Mouse (Mus musculus) left cerebral cortex, adult 11 months (tissue): ENCODE measurements around the gene Cap2.

ENCODE experiments used
- DNase-seq: peaks from one replicate; pipeline ENCODE4 v3.0.0; 2022; ENCODE audit warnings: low spot score

The Cap2 gene

DNA sequence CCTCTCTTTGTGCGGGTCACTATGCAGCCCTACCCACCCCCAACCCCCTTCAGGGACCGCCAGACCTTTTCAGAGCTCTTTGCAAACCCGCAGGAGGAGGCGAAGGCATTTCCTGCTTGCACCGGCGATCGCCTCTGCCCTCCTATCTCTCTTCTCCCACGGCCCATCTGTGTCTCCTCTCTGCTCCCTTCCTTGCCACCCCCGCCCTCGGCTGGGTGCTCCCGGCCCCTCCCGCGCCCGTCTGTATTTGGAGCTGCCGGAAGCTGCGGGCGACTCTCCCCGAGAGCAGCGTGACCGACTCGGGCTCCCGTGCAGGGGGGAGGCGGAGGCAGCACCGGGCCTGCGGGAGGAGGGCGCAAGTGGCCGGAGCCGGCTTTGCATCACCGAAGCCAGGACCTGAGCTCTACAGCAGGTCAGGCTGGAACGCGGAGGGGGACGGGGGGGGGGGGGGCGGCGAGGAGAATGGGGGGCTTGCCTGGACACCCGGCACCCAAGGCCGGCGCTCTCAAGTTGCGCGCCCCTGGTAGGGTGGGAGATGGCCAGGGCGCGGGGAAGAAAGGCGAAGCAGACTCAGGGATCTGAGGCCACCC lies at the start of gene Cap2:
Gene Cap2 (plus strand): TSS at position 49 of the 590 bp plus-strand sequence.
- DNase-seq, result peak; percentile 78

DNA sequence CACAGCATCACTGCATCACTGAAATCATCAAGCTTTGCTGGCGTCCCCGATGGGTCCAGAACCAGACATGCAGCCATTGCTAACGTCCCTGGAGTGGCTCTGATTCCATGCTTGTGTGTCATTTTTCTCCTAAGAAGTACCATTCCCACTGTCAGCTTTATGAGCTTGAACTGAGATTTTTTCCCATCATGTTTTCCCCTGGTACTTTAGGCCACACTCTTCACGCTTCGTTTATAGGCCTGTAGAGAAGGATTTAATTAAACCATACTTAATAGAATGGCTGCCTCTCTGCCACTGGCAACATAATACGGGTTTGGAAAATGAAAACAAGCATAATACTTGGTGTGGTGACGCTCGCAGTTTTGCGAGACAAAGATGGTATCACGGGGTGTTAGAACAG lies 42.1 kb upstream of the Cap2 start:
- no peak for DNase-seq

DNA sequence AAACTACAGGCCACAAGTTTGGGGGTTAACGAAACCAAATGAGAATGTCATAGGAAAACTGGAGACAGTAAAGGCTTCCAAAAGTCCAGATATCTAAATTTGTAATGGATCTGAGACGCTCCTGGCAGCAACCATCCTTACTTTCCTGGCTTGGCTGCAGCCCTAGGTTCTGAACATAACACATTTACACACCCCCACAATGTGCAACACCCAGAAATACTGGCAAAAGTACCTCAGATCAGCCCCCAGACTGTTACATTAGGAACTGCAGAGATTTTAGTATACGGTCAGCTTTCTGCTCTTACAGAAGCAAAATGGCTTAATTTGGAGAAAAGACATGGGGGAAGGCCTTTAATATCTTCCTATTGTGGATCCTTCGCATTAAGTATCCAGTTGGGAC lies 39.4 kb upstream of the Cap2 start:
- DNase-seq, result peak; percentile 34

DNA sequence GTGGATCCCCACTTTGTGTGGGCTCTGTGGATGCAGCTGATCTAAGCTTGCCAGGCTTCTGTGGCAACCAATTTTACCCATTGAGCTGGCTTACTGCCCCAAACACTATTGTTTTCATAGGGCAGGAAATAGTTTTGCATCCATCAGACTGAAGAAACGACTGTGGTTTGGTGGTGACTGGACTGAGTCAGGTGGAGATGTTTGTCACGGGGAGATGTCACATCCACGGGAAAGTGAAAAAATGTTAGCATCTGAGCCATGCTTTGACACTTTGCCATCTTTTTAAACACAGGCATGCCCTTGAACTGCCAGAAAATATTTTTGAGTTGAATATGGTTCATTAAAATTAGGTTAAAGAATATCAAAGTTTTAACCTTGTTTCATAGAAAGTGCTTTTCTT lies 37.9 kb upstream of the Cap2 start:
- no peak for DNase-seq

DNA sequence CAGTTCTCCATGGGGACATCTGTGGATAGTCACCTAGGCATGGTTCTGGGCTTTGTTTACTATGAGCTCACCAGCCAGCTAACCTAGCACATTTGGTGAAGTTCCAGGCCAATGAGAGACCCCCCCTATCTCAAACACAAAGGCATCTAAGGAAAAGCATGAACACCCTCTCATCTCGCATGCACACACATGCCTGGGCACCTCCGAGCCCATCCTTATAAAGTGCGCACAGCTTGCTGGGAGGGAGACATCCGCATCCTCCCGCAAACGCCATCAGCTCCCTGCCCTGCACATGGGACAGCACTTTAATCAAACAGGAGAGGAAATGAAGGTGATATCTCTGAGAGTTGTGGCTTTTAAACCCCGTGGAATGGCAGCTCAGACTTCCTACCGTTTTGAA lies 33.4 kb upstream of the Cap2 start:
- no peak for DNase-seq

DNA sequence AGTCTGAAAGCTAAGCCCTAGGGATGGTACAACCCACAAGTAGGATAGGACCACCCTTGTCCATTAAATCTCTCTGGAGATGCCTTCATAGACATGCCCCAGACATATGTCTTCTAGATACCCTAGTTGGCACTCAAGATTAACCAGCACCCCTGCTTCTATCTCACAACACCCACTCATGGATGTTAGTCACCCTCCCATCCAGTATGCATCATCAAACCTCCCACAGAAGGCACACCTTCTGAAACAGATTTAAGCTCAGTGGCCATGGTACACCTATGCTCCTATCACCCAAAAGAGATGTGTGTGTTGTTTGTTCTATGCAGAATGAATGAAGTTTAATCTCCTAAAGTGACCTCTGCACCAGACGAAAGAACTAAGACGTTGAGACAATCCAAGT lies 32.1 kb upstream of the Cap2 start:
- no peak for DNase-seq

DNA sequence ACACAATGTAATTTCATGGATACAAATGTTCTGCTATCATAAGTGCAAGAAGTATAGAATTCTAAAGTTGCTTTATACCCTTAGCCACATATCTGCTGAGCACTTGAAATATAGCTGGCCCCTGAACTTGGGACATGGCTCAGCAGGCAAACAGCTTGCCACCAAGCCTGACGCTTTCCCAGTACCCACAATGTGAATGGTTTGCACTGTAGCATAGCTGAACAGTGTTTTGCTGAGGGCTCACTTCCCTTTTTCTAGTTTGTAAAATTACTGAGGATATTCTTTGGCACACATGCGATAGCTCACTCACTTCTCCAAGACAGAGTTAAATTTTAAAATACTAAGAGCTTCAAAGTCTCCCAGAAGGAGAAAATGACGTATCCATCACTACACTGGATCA lies 20.4 kb upstream of the Cap2 start:
- no peak for DNase-seq

DNA sequence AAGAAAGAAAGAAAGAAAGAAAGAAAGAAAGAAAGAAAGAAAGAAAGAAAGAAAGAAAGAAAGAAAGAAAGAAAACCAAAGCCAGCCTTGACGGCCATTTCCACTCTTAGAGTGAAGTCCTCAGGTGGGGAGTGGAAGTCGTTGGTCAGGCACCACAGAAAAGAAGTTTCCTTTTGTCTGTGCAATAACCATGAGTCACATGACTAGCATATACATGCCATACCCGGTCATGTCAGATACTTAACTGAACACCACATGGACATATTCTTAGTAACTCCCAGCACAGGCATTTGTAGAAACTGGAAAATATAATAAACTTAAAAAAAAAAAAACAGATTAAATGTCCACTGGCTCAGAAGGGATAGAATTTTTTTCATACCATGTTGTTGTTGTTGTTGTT lies 16.0 kb upstream of the Cap2 start:
- no peak for DNase-seq

DNA sequence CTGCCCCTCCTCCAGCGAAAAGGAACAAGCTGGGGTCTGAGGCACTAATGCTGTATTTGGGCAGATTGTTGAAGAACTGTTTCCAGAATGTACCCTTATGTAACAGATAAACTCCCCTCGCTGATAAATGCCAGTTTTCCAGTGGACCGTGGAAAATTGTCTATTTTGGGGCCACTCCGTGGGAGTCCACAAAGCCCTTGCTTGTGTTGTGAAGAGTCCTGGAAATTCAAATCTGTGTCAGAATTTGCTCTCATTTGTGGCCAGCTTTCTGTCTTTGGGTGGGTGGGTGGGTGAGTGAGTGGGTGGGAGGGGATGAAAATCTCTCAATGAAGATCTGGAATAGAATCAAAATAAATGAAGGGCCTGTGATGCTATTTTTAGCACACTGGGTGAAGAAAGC lies 13.5 kb upstream of the Cap2 start:
- DNase-seq, result no peak

DNA sequence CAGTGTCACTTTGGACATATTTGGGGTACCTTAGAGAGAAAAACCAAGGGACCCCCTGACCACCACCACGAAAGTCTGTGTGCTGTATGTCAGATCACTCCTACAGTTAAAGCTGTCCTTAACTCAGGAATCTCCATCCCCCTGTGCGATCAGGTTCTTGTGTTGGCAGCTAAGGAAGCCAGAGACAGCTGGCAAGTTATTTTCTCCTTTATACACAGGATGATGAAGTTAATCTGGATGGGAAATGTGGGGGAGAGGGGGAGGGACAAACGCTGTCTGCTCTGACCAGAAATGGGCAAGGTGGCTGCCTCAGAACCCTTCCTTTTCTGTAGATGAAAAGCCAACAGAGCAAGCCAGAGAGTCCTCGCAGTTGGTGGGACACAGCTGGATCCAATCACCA lies 11.0 kb upstream of the Cap2 start:
- no peak for DNase-seq

DNA sequence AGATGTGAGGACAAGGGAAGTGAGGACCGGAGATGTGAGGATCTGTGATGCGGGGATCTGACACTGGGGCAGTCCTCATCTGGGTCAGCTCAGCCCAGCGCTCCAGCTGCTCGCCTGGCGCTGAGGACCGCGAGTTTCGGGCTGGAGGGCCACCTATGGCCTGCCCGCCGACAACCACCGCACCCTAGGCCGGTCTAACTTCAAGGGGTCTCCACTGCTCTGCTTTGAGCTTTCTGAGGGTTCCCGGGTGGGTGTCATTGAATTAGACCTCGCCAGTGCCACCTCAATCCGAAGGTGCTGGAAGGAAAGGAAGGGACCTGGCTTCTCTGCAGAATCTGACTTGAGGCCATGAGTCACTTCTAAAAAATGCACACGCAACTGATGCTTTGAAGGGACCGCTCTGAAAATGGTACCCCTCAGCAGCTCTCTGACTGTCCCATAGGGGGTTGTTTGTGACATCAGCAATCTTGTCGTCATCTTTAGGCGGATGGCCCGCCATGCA lies 793 bp downstream of the Cap2 start:
- no peak for DNase-seq

DNA sequence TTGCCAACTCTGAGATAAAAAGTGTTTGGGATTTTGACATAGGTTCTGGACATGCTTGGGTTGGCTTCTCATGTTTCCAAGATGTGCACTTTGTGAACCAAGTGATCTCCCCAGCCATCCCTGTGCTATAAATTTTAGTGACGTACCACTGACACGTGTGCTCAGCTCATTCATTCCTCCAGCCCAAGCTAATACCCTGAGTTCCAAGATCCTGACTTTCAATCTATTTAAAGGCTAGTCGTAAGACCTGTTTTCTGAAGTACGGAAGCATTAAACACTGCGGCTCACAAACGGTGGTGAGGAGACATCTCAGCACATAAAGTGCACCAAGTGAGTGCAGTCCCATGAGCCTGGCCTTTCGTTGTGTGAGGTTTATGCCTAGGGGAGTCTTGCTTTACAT lies 6.3 kb downstream of the Cap2 start:
- DNase-seq, result no peak

DNA sequence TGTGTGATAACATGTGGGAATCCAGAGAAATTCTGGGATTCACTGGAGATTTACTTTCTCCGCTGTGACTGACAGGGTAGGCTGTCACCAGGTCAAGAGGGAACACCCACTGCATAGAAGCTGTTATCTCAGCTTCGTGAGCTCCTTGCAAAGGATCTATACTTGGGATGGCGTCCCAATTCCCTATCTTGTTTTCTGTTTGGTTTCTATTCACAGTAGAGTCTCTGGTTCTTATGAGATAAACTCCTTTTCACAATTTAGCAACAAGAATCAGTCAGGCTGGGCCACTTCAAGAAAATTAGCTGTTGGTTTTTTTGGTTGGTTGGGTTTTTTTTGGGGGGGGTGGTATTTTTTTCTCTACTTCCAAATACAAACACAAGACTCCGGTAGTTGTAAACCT lies 7.2 kb downstream of the Cap2 start:
- DNase-seq, result no peak

DNA sequence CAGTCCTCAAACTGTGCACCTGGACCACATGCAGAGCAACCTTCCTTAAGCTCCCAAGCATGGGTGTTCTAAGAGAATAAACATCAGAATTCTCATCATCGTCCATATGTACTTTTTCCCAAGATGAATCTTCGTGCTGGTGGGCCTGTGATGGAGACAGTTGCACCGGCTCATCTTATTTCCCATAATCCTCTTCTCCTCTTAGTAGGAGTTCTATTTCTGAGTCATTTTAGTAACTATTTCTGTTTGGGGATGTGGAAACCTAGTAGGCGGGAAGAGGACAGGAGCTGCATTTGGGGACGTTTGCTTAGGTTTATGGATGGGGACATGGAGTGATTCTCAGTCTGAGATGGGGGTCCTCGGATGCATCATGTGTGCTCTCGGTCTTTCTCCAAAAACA lies 8.8 kb downstream of the Cap2 start:
- DNase-seq, result no peak

DNA sequence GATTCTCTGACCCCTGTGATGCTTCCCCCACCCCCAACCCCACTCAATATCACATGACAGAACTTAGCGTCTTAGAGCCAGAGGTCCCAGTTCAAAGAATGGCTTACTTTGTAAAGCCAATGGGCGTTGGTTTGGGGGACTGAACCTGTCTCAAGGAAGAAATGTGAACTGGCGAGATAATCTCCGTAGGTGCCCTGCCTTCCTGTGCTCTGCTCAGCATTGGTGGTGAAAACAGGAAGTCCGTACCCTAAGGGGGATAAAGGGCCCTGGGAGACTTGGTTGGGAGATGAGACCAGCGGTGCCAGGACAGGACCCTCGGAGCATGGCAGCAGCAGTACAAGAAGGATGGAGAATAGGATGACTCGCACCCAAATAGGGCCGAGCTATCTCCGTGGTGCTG lies 12.8 kb downstream of the Cap2 start:
- DNase-seq, result no peak

DNA sequence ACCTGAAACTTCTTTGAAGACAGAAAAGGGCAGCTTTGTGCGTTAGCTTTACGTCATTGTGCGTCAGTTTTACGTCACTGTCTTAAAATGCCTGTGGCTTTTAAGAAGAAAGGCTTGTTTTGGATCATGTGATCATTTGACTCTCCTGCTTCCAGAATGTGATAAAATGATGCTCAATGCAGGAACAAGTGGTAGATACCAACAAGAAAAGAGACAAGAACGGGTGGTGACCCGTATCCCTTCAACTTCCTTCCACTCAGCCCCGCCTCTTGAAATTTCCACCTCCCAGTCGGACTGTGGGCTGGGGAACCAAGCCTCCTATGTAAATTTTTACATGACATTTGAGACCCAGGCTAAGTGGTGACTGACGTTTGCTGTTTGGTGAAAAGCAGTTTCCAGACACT lies 13.5 kb downstream of the Cap2 start:
- no peak for DNase-seq

DNA sequence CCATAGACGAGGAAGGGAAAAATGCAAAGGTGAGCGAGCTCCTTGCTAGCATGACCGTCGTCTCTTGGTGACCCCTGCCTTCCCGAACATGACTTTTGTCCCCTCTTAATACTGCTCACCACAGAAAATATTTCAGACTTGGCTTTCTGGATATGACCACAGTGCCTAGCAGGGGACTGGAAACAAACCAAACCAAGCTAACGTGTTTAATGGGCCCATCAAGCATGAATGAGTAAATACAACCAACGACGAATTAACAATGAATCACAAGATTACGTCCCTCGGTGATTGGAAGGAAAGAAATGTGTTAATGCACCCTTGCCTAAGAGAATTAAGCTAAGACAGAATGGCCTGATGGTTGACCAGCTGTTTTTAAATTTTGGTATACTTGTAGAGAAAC lies 13.9 kb downstream of the Cap2 start:
- DNase-seq, result no peak

DNA sequence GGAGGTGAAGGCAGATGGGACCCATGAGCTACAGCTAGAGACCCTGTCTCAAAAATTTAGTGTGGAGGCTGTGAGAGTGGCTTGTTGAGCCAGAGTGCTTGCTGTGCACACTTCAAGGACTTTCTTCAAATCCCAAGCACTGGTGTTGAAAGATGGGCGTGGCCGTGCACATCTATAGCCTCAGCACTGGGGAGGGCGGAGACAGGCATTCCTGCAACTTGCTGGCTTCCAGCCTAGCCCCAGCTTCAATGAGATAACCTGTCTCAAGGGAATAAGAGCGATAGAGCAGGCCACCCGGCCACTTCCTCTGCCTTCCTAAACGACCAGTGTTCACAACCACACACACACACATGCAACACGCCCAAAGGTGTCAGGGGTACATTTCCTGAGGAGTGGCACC lies 14.5 kb downstream of the Cap2 start:
- DNase-seq, result no peak

DNA sequence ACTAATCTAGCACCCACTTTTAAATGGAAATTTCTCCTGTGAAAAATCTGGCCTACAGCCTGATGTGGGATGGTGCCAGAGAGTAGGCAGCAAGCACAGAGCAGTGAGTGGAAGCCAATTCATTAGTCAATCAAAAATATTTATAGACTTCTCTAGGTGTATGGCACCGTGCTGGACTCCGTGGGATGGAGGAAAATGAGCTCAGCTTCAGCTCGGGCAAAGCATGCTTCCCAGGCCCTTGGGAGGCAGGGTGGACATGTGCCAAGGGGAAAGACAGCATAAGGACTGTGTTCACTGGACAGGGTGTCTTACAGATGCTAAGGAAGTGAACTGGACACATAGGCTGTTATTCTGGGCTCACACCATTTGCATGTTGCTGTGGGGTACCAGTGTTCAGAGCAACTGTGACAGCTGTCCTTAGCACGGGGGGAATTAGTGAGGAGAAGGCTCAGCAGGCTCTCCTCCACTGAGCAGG lies 15.6 kb downstream of the Cap2 start:
- DNase-seq, result peak; percentile 72

DNA sequence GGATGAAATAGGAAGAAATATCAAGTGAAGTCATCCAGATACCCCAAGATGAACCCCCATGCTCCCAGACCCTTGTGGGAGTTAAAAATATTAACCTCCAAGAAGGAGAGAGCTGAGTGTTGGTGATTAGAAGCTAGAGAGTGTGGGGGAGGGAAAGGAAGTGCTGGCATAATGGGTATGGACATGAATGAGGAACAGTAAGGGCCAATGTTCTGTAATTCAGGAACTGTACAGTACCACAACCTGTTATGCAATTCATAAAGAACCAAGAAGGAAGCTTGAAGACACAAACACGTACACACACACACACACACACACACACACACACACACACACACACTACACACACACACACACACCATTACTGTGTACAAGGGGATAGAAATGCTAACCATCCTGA lies 19.8 kb downstream of the Cap2 start:
- no peak for DNase-seq

DNA sequence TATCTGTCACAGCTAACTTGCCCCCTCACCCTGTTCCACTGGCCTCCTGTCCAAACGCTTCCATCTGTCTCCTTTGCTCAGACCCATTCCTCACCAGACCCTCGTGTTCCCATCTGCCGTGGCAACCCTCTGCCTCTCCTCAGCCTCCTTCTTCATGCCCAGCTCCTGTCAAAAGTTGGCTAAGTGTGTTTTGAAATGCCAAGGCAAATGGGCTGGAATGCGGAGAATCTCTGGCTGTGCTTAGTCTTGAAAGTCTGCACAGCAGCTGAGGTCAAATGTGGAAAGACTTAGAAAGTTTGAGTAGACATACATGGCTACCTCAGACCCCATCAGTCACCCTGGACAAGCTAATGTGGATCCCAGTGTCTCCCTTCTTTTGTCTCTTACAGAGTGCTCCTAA lies 21.1 kb downstream of the Cap2 start:
- DNase-seq, result no peak

DNA sequence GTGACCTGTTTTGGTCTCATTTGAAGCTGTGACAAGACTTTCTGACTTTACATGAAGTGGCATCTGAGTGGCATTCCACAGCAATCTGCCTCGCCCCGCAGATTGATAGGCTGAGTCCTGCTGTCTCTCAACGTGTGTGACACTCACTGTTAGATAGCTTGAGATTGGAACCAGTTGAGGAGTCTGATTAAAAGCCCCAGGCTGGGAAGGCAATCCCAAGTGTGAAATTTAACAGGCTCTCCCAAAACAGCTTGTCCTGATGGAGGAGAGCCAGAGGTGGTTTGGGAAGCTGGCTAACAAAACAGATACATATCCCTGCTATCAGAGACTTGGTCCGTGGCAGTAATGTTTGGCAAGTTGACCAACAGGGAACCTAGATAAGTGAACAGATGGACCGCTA lies 21.6 kb downstream of the Cap2 start:
- no peak for DNase-seq

DNA sequence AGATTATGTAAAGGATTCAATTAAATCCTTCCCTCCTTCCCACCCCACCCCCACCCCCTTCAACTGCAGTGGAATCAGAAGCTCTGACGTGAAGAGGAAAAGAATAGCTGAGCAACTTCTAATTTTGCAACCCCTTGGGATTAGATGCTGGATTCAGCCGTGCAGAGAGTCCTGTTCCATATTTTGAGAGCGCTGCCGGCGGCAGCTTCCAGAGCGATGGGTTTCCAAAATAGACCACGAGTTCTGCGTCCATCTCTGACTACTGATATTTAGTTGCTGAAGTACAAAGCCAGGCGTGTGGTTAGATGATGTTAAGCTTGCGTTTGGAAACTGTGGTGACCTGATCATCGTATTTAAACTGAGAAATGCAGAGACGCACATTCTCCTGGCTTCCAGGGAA lies 22.1 kb downstream of the Cap2 start:
- peak; percentile 50 for DNase-seq
